Mouse (Mus musculus): Measurements from ENCODE around the gene Dph2. TPM values are rescaled to one million over a fixed set of nuclear protein-coding genes. Genes with fewer than 3 reads are reported as not detected.

Gene Dph2
- 1.7 TPM for polyA plus RNA-seq (2014; fragmentation: Illumina TruSeq; extraction: RNeasy Lipid Tissue Mini Kit (QIAGEN cat#74804); ENCODE audit: low read depth, low replicate concordance)

DNA sequence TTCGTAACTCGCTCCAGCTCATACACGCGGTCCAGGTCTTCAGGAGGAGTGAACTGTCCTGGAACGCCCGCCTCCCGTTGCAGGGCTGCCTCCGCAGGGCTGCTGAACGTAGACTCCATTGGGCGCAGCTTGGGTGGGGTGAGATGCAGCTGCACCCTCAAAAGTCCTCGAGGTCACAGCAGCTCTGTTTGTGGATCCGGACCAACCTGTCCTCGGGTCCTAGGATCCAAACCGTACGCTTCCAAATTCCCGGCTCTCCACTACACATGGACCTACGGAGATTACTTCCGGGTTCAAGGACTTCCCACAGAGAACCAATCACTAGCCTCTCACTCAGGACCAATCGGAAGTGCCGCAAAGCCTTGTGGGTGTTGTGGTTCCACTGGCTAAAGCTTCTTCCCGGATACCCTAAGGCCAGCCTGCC lies at the start of gene Dph2:
TSS of gene Dph2 (minus strand) at position 295 of the 424 bp plus-strand sequence.

DNA sequence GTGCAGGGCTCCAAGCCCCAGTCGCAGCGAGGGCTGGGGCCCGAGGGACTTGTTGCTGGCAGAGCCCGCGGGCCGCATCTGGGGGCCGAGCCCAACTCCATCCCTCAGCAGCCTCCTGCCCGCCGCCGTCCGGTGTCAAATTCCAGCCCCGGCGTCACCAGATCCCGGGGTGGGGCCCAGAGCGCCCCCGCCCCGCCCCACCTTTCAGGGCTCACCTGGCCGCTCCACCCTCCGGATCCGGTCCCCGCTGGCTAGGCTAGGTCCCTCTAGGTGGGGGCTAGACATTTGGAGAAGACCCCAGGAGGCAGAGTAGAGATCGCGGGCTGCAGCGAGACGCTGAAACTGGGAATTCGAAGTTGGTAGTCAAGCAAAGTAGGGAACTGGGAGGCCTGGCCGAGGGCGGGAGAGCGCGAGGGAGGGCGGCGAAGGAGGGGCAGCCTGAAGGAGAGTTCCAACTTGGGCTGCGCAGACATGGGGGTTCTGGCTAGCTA lies 37.6 kb upstream of the Dph2 start, which contains the start of gene Artn:
TSS of gene Artn (minus strand) at position 373 of the 491 bp plus-strand sequence.

DNA sequence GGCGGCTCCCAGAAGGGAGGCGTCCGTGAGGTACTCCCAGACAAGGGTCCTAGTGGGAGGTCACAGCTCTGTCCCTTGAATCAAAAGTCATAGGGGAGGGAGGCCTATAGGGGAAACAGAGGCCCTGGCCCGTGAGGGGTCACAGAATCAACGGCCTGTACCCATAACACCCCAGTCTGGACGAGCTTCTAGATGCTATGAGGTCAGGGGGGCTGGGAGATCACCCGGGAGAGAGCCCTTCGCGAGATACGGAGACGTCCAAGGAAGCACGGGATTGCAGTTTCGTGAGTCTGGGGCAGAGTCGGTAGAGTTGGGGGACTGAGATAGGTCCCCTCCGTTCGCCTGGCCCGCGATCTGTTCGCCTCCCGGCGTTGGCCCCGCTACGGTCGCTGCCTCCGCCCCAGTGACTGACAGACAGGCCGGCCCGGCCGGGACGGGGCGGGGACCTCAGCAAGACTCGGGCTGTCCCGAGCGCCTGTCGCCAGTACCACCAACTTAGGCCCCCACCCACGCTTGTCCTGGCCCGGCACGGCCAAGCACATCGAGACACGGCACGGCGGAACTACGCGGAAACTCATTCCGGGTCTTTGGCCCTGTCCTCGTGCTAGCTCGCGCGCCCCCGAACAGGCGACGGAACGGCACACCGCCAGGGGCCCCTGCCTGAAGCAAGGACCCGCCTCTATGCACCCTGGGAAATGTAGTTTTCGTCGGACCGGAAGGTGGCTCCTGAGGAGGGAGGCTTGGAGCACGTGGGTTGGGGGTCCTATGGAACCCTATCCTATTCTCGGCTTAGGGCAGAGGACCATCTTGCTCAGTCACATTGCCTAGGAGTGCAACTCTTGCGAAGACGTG lies 23.0 kb upstream of the Dph2 start, which contains the start of gene Ipo13:
TSS of gene Ipo13 (minus strand) at position 409 of the 852 bp plus-strand sequence.

DNA sequence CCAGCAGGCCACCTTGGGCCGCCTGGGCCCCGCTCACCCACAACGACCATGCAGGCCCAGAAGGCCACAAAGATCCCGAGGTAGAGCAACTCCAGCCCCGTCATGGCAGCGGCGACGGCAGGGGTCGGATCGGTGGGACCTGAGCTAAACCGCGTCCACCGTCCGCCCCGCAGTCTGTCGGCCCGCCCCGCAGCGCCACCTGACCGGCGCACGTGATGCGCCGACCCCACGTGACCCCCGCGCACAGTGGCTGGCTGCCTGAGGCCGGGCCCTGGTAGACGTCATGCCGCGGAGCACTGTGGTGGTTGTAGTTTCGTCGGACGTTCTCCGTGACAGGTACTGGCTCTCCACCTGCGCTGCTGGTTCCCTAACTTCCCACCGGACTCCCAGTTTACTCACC lies 4.7 kb downstream of the Dph2 start, which contains the start of gene Atp6v0b:
TSS of gene Atp6v0b (minus strand) at position 201 of the 400 bp plus-strand sequence.

DNA sequence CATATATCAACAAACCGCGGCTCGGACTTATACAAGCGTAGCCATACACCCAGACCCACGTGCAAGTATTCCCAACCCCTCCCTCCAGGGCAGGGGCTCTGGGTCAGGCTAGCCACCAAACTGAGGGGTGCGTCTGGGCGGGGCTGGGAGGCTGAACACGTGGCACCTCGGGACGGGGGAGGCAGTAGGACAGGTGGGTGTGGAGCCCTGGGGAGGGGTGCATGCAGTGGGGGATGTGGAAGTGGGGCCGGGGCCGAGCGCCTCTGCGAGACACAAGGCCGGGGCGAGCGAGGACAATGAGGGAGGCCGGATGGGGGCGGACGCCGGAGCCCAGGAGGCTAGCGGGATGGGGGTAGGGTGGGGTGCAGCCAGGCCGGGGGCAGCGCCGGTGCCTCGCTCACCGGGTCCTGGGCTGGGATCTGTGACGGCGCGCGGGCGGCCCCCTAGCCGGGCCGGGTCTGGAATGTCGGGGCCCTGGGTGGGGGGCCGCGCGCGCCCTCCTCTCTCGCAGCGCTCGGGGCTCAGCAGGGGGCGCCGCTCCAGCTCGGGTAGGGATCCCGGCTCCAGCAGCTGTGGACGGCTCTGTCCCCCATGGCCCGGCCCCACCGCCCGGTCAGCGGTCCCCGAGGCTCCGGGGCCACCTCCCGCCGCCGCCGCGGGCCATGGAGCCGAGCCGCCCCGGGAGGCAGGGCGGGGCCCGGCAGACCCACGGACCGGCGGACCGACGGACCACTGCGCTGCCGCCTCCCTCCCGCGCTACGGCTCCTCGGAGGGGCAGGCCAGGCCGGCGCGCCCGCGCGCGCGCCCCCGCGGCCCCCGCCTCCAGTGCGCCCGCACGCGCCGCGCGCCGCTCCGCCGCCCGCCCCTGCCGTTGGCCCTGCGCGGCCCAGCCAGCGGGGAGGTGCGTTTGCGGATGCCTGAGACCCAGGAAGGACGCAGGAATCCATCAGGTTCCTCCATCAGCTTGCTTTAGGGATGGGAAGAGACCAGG lies 8.8 kb downstream of the Dph2 start, which contains the start of gene B4galt2:
TSS of gene B4galt2 (minus strand) at position 787 of the 991 bp plus-strand sequence.

DNA sequence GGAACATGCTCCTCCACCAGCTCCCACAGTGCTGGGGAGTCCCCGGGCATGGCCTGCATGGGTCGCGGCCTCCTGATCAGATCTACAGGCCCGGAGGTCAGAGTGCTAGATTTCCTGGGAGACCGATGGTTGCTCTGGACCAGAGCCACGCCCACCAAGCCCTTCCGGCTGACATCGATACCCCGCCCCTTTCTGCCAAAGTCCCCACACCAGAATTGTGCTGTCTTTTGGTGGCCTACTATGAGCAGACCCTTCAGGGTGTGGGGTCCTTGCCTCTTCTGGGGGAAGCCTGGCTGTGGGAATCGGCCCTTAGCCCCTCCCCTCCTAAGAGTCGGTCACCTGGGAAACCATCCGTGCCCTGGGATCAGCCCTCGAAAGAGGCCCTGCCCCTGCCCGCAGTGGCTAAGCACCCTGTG lies 19.4 kb downstream of the Dph2 start, which contains the start of gene Ccdc24:
TSS of gene Ccdc24 (minus strand) at position 87 of the 416 bp plus-strand sequence.

Other genes starting within 250 kb of the Dph2 start
- gene Dmap1, start 209.8 kb downstream of the Dph2 start, polyA plus RNA-seq (2014; fragmentation: Illumina TruSeq; extraction: RNeasy Lipid Tissue Mini Kit (QIAGEN cat#74804); ENCODE audit: low read depth, low replicate concordance): 3.0 TPM
- not detected for gene Gm12845, start 167.6 kb downstream of the Dph2 start, polyA plus RNA-seq (2014; fragmentation: Illumina TruSeq; extraction: RNeasy Lipid Tissue Mini Kit (QIAGEN cat#74804); ENCODE audit: low read depth, low replicate concordance)
- gene Klf17, start 126.4 kb downstream of the Dph2 start, polyA plus RNA-seq (2014; fragmentation: Illumina TruSeq; extraction: RNeasy Lipid Tissue Mini Kit (QIAGEN cat#74804); ENCODE audit: low read depth, low replicate concordance): 14.5 TPM
- gene Slc6a9, start 57.5 kb downstream of the Dph2 start, polyA plus RNA-seq (2014; fragmentation: Illumina TruSeq; extraction: RNeasy Lipid Tissue Mini Kit (QIAGEN cat#74804); ENCODE audit: low read depth, low replicate concordance): 0.34 TPM
- gene Ccdc24, start 19.5 kb downstream of the Dph2 start, polyA plus RNA-seq (2014; fragmentation: Illumina TruSeq; extraction: RNeasy Lipid Tissue Mini Kit (QIAGEN cat#74804); ENCODE audit: low read depth, low replicate concordance): 6.1 TPM
- 0.81 TPM for gene B4galt2, start 8.5 kb downstream of the Dph2 start, polyA plus RNA-seq (2014; fragmentation: Illumina TruSeq; extraction: RNeasy Lipid Tissue Mini Kit (QIAGEN cat#74804); ENCODE audit: low read depth, low replicate concordance)
- gene Atp6v0b, start 4.7 kb downstream of the Dph2 start, polyA plus RNA-seq (2014; fragmentation: Illumina TruSeq; extraction: RNeasy Lipid Tissue Mini Kit (QIAGEN cat#74804); ENCODE audit: low read depth, low replicate concordance): 30.7 TPM
- 18.1 TPM for gene Ipo13, start 23.0 kb upstream of the Dph2 start, polyA plus RNA-seq (2014; fragmentation: Illumina TruSeq; extraction: RNeasy Lipid Tissue Mini Kit (QIAGEN cat#74804); ENCODE audit: low read depth, low replicate concordance)
- gene Artn, start 37.7 kb upstream of the Dph2 start, polyA plus RNA-seq (2014; fragmentation: Illumina TruSeq; extraction: RNeasy Lipid Tissue Mini Kit (QIAGEN cat#74804); ENCODE audit: low read depth, low replicate concordance): 1.4 TPM
- 0.13 TPM for gene St3gal3, start 242.9 kb upstream of the Dph2 start, polyA plus RNA-seq (2014; fragmentation: Illumina TruSeq; extraction: RNeasy Lipid Tissue Mini Kit (QIAGEN cat#74804); ENCODE audit: low read depth, low replicate concordance)

All from testis, adult 10 weeks (tissue).